Mouse (Mus musculus) kidney, postnatal 10 days (tissue): ENCODE results near the gene Gdf1.

Experiments used
- DNase-seq: peaks from one replicate; pipeline ENCODE4 v3.0.0; 2021; ENCODE audit warnings: mixed read lengths

Gene Gdf1

GRCm38 (mm10) chr8:70329124-70329834, at the start of gene Gdf1:
Gene Gdf1, plus strand, starts transcription at chr8:70329817.
- no peak for DNase-seq

- no peak for DNase-seq
Measured at GRCm38 (mm10) chr8:70281001-70281400, 48.6 kb upstream of the Gdf1 start.

- DNase-seq: peak; percentile 96
Measured at GRCm38 (mm10) chr8:70282603-70283135, 46.9 kb upstream of the Gdf1 start, which contains the start of gene Homer3. Gene Homer3, plus strand, starts transcription at chr8:70282827.

GRCm38 (mm10) chr8:70283136-70284077, 46.2 kb upstream of the Gdf1 start:
- DNase-seq: peak; percentile 67

- DNase-seq: no peak
Measured at GRCm38 (mm10) chr8:70284421-70284820, 45.2 kb upstream of the Gdf1 start.

- DNase-seq: no peak
Measured at GRCm38 (mm10) chr8:70285304-70285703, 44.3 kb upstream of the Gdf1 start.

- DNase-seq: no peak
Measured at GRCm38 (mm10) chr8:70286737-70287136, 42.9 kb upstream of the Gdf1 start.

GRCm38 (mm10) chr8:70293988-70294405, 35.6 kb upstream of the Gdf1 start:
- no peak for DNase-seq

- DNase-seq: no peak
Measured at GRCm38 (mm10) chr8:70300881-70301280, 28.7 kb upstream of the Gdf1 start.

- peak; percentile 97 for DNase-seq
Measured at GRCm38 (mm10) chr8:70302358-70302890, 27.2 kb upstream of the Gdf1 start, which contains the start of the genes Ddx49 and Cope. Gene Ddx49, minus strand, starts transcription at chr8:70302489. Gene Cope, plus strand, starts transcription at chr8:70302518.

GRCm38 (mm10) chr8:70302901-70303300, 26.7 kb upstream of the Gdf1 start:
- DNase-seq: no peak

GRCm38 (mm10) chr8:70309311-70309710, 20.3 kb upstream of the Gdf1 start:
- DNase-seq: no peak

- no peak for DNase-seq
Measured at GRCm38 (mm10) chr8:70313399-70313798, 16.2 kb upstream of the Gdf1 start.

- DNase-seq: peak; percentile 81
Measured at GRCm38 (mm10) chr8:70315624-70316510, 13.8 kb upstream of the Gdf1 start, which contains the start of gene Cers1. Gene Cers1, plus strand, starts transcription at chr8:70315775.

- DNase-seq: peak; percentile 76
Measured at GRCm38 (mm10) chr8:70316511-70317504, 12.8 kb upstream of the Gdf1 start.

GRCm38 (mm10) chr8:70317872-70318271, 11.7 kb upstream of the Gdf1 start:
- DNase-seq: no peak

GRCm38 (mm10) chr8:70323716-70324115, 5.9 kb upstream of the Gdf1 start:
- no peak for DNase-seq

- no peak for DNase-seq
Measured at GRCm38 (mm10) chr8:70327512-70327911, 2.1 kb upstream of the Gdf1 start.

GRCm38 (mm10) chr8:70329835-70330740, 471 bp downstream of the Gdf1 start:
- no peak for DNase-seq
